Comparison of ENCODE assay signal across 21 mouse cellular contexts in genomic region chr15:43717559-43717958, GRCm38 (mm10).
A peak's percentile ranks its signal among the peaks of the same experiment; 100 is the strongest.
DNase-seq lines count a peak whose midpoint lies in the region; TF ChIP-seq lines count a peak whose summit lies in the region.
"Had no signal": no experiment of that assay in that cellular context is flagged by ENCODE, and none has a peak within 500 bp of the region (broad histone marks: within the 10 kb centered on the region; RNA-seq: fewer than 3 reads in every experiment).

No protein-coding gene starts in this region.

- H3K27me3 ChIP-seq in forebrain, embryonic 10.5 days (ENCODE audit: poor library complexity, severe bottlenecking), result no peaks in the 10 kb centered on the region
- H3K27me3 ChIP-seq: hindbrain, embryonic 15.5 days; liver, embryonic 13.5 days; midbrain, embryonic 12.5 days had no signal

- no peak for TF ChIP-seq CTCF in layer of hippocampus, adult 2 months (conservative IDR thresholded peaks at IDR 0.05)

- H3K9me3 ChIP-seq in forebrain, embryonic 10.5 days, result no peaks in the 10 kb centered on the region
- H3K9me3 ChIP-seq: heart, embryonic 10.5 days; hindbrain, embryonic 15.5 days; liver, embryonic 13.5 days; midbrain, embryonic 12.5 days had no signal

- H3K4me3 ChIP-seq in layer of hippocampus, adult 2 months, result no peak overlapping the region
- H3K4me3 ChIP-seq in forebrain, embryonic 10.5 days, result no peak overlapping the region
- H3K4me3 ChIP-seq: heart, embryonic 10.5 days; hindbrain, embryonic 15.5 days; liver, embryonic 13.5 days; midbrain, embryonic 12.5 days had no signal

- no peak overlapping the region for H3K27ac ChIP-seq in layer of hippocampus, adult 2 months
- no peak overlapping the region for H3K27ac ChIP-seq in forebrain, embryonic 10.5 days
- H3K27ac ChIP-seq: heart, embryonic 10.5 days; hindbrain, embryonic 15.5 days; liver, embryonic 13.5 days; midbrain, embryonic 12.5 days had no signal

- peak; percentile 21 to 34 for DNase-seq in layer of hippocampus, adult 2 months (ENCODE audit: low spot score in 2 of 2)
- no peak for DNase-seq in layer of hippocampus, postnatal 25 days (ENCODE audit: extremely low spot score in 1 of 2, low spot score in 1 of 2)
- DNase-seq in right cerebral cortex, adult 18-20 months, result peak; percentile 77
- no peak for DNase-seq in right cerebral cortex, postnatal 14 days
- peak; percentile 49 to 70 for DNase-seq in left cerebral cortex, adult 9 months (ENCODE audit: low spot score in 2 of 2)
- DNase-seq in right cerebral cortex, postnatal 36 days (ENCODE audit: low spot score in 2 of 2), result peak; percentile 51 to 66
- no peak for DNase-seq in forebrain, embryonic 10.5 days (ENCODE audit: extremely low spot score, low spot score)
- no peak for DNase-seq in spleen, postnatal 14 days (ENCODE audit: low spot score in 2 of 2)
- DNase-seq: adrenal gland, postnatal 14 days; cerebellum, adult 8-10 months; cerebellum, postnatal 36 days; embryo, embryonic 11 days; kidney, adult 8-10 months; kidney, postnatal 14 days; liver, embryonic 13.5 days; lung, adult 2 months; lung, postnatal 14 days; thymus, postnatal 36 days had no signal

- WGBS in forebrain, embryonic 10.5 days, result 96% methylated on average over 1 of the region's 1 CpGs

- H3K36me3 ChIP-seq in forebrain, embryonic 10.5 days (replicated peaks), result no peaks in the 10 kb centered on the region
- H3K36me3 ChIP-seq: heart, embryonic 10.5 days; hindbrain, embryonic 15.5 days; liver, embryonic 13.5 days; midbrain, embryonic 12.5 days had no signal

- H3K4me1 ChIP-seq in forebrain, embryonic 10.5 days, result no peaks in the 10 kb centered on the region
- H3K4me1 ChIP-seq: heart, embryonic 10.5 days; hindbrain, embryonic 15.5 days; liver, embryonic 13.5 days; midbrain, embryonic 12.5 days had no signal

Comparison
In these comparisons a context has a peak if more than half of its experiments do, and no peak if none do; other contexts are left out.
1. DNase-seq: peak in layer of hippocampus, adult 2 months (2 of 2), right cerebral cortex, adult 18-20 months (single experiment), left cerebral cortex, adult 9 months (2 of 2) and right cerebral cortex, postnatal 36 days (2 of 2); none in layer of hippocampus, postnatal 25 days (0 of 2), right cerebral cortex, postnatal 14 days (single experiment), forebrain, embryonic 10.5 days (single experiment) and spleen, postnatal 14 days (0 of 2).